Mouse (Mus musculus) lung, adult 2 months (tissue): ENCODE measurements at regions not wholly inside any gene's neighbourhood (a gene's known extent, or its start where the extent isn't known, plus 50 kb on each side); places are given as distances from the start of the nearest gene placed in this dataset.

ENCODE experiments used
- CTCF ChIP-seq: fragments of 200-500 bp; IDR thresholded peaks from 2 replicates; pipeline ENCODE4 v1.5.1; 2011; ENCODE audit warnings: mild to moderate bottlenecking, low read length, control low read depth; ENCODE audit not compliant: insufficient read depth
- POLR2A ChIP-seq: fragments of 200-500 bp; IDR thresholded peaks from 2 replicates; pipeline ENCODE4 v1.6.1; 2011; ENCODE audit warnings: low read depth, mild to moderate bottlenecking, control low read depth, low read length, borderline replicate concordance; ENCODE audit errors: extremely low read depth

DNA sequence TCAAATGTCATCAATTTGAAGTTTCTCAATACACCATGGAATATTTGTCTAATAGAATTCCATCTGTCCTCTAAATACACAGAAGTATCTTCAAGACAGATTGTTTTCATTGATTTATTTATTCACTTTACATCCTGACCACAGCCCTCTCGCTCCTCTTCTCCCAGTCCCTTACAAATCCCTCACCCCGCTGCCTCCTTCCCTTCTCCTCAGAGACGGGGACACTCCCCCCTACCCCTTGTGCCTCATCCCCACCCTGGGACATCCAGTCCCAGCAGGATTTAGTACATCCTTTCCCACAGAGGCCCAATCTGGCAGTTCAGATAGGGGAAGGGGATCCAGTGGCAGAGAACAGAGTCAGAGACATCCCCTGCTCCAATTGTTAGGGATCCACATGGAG is 129.6 kb upstream of the Sgk1 start:
- no peak for TF ChIP-seq POLR2A
- TF ChIP-seq CTCF = no peak
